Mouse (Mus musculus): Measurements from ENCODE around the gene Mus81.

Gene Mus81

DNA sequence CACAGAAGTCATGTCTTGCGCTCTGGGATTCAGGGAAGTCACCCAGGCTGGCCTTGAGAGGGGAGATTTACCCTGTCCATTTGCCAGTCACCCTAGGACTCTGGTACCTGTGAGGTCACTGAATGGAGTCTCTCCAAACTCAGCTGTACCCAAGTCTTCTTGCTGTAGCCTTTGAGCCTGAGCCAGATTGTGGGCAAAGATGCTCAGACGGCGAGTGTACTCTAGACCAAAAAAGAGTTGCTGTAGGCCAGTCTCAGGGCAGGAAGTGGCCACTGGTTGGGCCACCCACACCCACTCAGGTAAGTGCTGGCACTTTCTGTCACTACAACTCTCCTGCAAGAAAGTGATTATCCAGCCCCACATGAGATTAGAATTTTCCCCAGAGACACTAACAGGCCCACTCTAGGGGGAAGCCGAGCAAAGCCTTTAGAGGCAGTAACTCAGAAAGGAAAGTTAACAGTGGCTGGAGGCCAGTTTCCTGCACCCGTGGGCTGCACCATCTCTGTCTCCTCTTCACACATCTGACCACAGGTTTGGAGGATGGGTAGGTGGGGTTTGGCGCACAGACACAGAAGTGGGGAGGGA, 21.2 kb downstream of the Mus81 start:
- DNase-seq, result no peak

- DNase-seq, result no peak
These were observed 23.2 kb downstream of the Mus81 start for GRCm38 (mm10) chr19:5465037-5465436.

DNA sequence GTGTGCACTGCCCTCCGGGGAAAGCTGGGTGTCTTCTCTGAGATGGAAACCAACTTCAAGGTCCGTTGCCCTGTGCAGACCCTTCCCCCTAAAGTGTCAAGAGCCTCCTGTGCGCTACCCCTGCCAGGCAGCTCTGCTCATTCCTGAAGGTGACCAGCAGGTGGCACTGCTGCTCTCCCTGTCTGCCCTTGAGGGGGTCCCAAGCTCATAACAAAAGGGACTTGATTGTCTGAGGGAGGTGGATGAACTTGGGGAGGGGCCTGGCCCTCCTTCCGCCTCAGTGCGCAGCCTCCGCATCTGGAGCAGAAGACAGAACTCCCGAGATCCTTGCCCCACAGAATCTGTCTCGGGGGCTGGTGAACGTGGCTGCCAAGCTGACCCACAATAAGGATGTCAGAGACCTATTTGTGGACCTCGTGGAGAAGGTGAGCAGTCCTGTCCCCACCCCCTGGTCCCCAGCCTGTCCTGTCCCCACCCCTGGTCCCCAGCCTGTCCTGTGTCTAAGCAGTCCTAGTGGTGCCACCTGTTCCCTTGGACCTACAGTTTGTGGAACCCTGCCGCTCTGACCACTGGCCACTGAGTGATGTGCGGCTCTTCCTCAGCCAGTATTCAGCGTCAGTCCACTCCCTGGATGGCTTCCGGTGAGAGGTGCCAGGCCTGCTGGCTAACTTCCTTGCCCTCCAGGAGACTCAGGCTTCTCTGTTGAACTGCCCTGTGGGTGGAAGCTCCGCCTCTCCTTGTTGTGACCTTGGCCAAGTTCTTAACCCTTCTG, 24.2 kb downstream of the Mus81 start:
- DNase-seq, result peak; percentile 60 to 69

GRCm38 (mm10) chr19:5463212-5463611, 25.0 kb downstream of the Mus81 start:
- no peak for DNase-seq

DNA sequence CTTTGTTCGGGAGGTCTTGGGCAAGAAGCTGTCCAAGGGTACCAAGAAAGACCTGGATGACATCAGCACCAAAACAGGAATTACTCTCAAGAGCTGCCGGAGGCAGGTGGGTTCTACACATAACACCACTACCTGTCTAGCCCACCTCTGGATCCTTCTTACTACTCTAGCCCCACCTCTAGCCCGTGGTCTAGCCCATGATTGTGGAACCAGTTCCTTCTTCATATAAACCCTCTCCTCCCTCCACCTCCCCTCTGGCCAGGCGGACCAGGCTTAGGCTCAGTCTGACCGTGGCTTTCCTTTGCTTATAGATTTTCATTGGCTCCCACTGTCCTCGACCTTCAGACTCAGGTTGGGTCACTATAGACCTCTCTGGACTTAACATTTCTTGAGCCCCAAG, 26.8 kb downstream of the Mus81 start:
- DNase-seq, result no peak

DNA sequence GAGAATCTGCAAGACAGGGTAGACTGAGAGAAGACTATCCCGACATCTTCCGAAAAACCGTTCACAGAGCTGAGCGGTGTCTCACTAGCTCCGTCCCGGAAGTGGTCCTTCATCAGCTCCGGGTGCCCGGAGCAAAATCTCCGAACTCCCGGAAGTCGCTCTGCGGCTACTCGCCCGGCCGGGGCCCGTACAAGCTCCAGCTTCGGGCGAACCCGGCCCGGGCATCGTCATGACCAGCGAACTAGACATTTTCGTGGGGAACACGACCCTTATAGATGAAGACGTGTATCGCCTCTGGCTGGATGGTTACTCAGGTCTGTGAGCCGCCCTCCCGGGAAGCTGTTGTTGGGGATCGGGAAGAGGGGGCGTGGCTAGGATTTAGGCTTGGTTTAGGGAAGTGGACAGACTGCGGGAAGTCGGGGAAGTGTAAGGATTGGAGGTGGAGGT, 27.7 kb downstream of the Mus81 start, which contains the start of gene Fibp:
Fibp (plus strand) TSS at position 151 of the 447 bp plus-strand sequence.
- peak; percentile 87 to 92 for DNase-seq

DNA sequence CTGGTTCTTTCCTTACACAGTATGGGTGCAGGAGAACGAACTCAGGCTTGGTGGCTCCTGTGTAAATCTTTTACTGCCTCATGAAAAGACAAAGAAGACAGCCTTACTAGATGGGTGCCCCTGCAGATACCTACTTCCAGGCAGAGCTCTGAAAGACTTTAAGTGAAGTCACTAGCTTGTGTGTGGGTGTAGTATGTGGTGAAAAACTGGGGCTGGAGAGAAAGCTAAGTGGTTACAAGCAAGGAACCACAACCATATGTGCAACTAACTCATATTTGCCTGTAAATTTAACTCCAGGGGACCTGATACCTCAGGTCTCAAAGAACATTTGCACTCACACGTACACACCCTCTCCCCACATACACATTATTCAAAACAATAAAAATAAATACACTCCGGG, 28.3 kb downstream of the Mus81 start:
- DNase-seq, result no peak

DNA sequence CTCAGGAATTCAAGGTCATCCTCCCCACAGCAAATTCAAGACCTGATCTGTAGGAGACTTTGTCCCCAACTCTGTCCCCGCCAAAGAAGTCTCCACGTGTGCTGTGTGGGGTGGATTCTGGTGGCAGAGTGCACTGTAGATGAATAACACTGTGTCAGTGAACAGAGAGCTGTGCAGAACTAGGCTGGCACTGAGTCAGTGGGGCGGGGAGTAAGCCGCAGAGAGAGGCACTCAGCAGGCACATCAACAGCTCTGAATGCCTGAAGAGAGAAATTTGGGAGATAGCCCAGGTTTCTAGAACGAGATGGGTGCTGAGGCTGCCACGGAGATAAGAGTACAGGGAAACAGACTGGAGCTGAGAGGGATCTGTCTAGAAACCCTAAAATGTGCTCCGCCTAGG, 29.2 kb downstream of the Mus81 start:
- peak; percentile 47 to 58 for DNase-seq

GRCm38 (mm10) chr19:5457746-5458442, 30.3 kb downstream of the Mus81 start, which contains the start of gene Ccdc85b:
Gene Ccdc85b, minus strand, starts transcription at chr19:5457894.
- DNase-seq, result no peak

DNA sequence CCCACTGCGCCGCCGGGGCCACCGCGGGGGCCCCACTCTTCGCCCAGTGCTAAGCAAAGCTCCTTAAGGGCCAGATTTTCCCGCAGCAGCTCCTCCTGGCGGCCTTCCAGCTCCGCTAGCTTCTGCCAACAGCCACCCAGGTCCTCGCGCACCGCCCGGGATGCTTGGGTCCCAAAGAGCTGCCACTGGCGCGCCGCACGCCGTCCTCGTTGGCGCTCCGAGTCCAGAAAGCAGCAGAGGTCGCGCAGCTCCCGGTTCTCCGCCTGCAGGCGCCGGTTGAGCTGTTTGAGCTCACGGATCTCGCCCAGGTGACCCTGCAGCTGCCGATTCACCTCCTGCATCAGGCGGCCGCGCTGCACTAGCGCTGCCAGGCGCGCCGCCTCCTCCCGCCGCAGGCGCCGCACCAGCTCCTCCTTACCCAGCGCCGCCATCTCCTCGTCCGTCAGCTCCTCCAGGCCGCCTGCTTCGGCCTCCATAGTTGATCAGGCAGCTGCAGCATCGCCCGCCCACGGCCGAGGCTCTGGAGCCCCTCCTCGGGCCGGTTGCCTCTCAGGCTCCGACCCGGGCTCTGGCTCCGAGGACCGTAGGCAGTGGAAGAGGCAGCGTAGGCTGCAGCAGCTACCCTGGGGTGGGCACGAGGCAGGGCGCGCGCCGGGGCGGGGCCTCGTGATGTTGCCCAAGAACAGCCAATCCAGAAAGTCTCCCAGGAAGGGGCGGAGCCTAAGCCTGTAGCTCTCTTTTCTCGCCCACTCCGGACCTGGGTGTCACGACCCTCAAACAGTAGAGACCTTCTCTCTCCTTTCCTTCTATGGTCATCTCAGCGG, 31.1 kb downstream of the Mus81 start:
- peak; percentile 97 to 99 for DNase-seq

GRCm38 (mm10) chr19:5456241-5456921, 31.8 kb downstream of the Mus81 start:
- peak; percentile 49 to 57 for DNase-seq

GRCm38 (mm10) chr19:5455568-5455967, 32.6 kb downstream of the Mus81 start:
- peak in 1 of 2 experiments; percentile 31 for DNase-seq

DNA sequence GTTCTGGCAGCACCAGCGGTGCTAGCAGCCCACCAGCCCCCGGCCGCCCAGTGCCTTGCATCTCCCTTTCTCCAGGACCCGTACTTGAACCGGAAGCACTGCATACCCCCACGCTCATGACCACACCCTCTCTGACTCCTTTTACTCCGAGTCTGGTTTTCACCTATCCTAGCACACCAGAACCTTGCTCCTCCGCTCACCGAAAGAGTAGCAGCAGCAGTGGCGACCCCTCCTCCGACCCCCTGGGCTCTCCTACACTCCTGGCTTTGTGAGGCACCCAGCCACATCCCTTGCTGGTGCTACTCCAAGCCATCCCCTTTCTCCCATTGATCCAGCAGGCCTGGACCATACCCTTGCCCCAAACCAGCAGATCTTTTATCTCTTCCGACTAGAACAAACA, 33.2 kb downstream of the Mus81 start:
- no peak for DNase-seq

- DNase-seq, result no peak
These were observed 36.4 kb downstream of the Mus81 start for GRCm38 (mm10) chr19:5451766-5452165.

GRCm38 (mm10) chr19:5449673-5450072, 38.5 kb downstream of the Mus81 start:
- no peak for DNase-seq

GRCm38 (mm10) chr19:5448354-5449150, 39.6 kb downstream of the Mus81 start:
- DNase-seq, result peak in 1 of 2 experiments; percentile 33

- peak; percentile 61 to 85 for DNase-seq
These were observed 40.5 kb downstream of the Mus81 start, which contains the start of gene Fosl1 for GRCm38 (mm10) chr19:5447515-5448353. Gene Fosl1, plus strand, starts transcription at chr19:5447547.

- no peak for DNase-seq
These were observed 42.5 kb downstream of the Mus81 start for GRCm38 (mm10) chr19:5445747-5446146.

GRCm38 (mm10) chr19:5444954-5445353, 43.2 kb downstream of the Mus81 start:
- DNase-seq, result peak; percentile 64 to 69

- no peak for DNase-seq
These were observed 43.8 kb downstream of the Mus81 start for GRCm38 (mm10) chr19:5444371-5444908.

Measured in kidney, postnatal 36 days (tissue).